Mouse (Mus musculus) cerebellum, adult 9-10 months (tissue): ENCODE data around the gene Gapdhs.
"Not testable (repeated sequence)": the region's sequence is repeated elsewhere in the genome, so short reads cannot be mapped to it uniquely, and the experiment has no call there.

Experiments used
- DNase-seq: peaks from one replicate; pipeline ENCODE4 v3.0.0; 2022

Gapdhs gene

DNA sequence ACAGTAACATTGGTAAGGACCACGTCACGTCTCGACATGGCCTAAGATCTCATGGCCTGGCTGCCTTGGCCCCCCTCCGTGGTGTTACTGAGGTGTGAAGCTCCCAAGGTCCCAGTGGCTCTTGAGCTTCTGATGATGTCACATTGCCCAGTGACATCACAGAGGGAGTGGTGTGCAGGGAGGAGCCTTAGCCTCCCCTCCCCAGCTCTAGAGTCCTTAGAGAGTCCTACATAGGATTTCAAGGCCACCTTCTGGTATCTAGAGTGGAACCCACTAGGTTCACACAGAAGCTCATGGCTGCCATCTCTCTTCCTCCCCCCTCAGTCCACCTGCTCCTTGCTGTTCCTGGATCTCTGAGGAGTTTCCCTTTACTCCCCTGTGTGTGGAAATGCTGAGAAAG is at the start of gene Gapdhs:
Gene Gapdhs, minus strand, starts transcription at position 65 of the 400 bp plus-strand sequence.
- not testable (repeated sequence) for DNase-seq

- DNase-seq: no peak
These were observed 48.4 kb upstream of the Gapdhs start for GRCm38 (mm10) chr7:30791921-30792320.

DNA sequence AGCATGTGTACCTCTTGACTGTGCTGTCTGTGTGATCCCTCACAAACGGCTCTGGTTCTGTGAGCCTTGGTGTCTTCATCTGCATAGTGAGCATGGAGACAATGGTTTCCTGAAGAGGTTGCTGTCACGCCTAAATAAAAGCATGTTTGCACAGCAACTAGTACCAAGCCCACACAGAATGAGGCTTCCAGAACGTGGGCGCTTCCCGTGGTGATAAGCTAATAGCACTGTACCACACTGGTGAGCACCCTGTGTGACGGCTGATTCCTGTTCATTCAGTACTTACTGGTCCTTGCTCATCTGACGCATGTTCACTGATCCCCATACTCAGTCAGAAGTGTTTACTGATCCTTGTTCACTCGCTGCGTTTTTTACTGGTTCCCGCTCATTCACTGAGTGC is 46.7 kb upstream of the Gapdhs start:
- no peak for DNase-seq

GRCm38 (mm10) chr7:30787377-30788022 is 44.0 kb upstream of the Gapdhs start, which contains the start of gene Krtdap:
Gene Krtdap, plus strand, starts transcription at chr7:30787896.
- no peak for DNase-seq

DNA sequence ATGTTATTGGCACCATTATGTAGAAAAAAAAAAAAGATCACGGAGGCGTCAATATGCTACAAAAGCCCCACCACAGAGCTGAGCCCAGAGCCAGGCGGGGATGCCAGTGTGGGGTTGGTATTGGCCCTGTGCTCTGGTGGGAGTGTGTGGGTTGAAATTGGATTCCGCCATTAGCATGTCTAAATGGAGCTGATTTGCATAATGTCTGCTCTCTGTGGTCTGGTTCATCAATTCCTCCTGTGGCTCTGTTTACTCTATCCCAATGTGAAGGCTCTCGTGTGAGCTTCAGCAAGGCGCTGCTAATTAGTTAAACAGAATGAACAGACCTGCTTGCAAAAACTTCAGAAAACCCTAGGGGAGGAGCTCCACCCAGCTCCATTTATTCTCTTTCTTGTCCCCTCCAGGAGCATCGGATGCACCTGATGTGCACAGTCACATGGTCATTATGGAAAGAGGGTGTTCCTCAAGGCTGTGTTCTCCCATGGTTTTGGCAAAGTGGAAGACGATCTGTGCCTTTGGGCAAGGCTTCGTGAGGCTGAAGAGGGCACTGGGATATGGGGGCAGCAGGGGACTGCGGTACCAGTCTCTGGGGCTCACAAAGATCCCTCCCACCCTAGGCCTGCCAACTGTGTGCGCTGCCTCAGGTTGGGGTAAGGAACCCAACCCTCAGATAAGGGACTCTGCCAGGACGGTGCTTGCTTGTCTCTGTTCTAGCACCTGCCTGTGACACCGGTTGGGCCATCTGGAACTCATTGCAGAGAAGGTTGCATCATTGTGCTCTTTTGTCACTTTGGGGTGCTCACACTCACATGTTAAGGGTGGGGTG is 42.5 kb upstream of the Gapdhs start:
- no peak for DNase-seq

DNA sequence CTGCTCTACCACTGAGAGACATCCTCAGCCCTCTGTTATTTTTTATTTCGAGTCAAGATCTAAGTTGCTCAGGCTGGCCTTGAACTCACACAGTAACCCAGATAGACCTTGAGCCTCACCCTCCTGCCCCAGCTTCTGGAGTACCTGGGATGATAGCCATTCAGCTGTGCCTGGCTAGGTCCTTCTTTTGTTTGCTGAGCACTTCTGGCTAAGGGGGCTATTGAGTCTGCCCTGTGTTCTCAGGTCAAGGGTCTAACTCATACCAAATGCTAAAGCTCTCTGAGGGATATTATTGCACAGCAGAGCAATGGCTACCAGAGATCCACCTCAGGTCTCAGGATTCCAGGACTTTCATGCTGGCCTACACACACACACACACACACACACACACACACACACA is 41.7 kb upstream of the Gapdhs start:
- DNase-seq: no peak

DNA sequence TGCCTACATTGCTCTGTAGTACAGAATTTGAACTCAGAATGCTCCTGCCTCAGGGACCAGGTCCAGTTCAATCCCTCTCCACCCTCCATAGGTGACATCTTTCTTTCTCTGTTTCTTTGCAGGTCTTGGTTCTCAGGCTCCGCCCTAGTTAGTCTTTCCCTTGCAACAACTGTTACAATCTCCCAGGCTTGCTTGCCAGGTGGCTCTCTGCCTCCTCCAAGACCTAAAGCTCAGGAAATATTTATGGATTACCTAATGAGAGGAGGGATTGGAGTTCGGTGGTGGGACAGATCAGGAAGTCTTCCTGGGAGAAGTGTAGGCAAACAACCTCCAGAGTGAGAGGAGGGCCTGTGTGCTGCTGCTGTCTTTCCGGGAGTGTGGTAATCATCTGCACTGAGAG is 39.2 kb upstream of the Gapdhs start:
- DNase-seq: no peak

GRCm38 (mm10) chr7:30781792-30782191 is 38.3 kb upstream of the Gapdhs start:
- no peak for DNase-seq

GRCm38 (mm10) chr7:30777911-30778310 is 34.4 kb upstream of the Gapdhs start:
- no peak for DNase-seq

DNA sequence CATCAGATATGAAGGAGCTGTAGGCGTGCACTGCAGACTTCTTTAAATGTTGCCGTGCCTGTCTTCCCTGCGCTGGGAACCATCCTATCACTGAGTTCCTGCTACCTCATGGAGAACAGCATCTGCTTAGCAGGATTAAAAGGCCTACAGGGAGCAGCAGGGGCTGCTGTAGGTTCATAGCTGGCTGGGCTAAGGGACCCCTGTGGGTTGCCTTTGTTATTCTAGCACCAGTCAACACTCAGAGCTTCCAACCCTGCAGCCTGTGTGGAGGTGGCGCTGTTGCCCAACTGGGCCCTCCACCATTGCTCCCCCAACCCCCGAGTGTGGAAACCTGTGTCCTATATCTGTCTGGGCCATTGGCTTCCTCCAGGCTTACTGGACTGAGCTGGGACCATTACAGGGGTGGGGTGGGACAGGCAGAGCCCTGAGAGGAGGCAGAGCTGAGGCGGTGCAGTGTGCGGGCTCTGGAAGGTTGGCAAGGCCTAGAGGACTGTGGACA is 33.6 kb upstream of the Gapdhs start:
- DNase-seq: no peak

GRCm38 (mm10) chr7:30776104-30776503 is 32.6 kb upstream of the Gapdhs start:
- no peak for DNase-seq

- DNase-seq: no peak
These were observed 25.8 kb upstream of the Gapdhs start for GRCm38 (mm10) chr7:30769236-30769635.

DNA sequence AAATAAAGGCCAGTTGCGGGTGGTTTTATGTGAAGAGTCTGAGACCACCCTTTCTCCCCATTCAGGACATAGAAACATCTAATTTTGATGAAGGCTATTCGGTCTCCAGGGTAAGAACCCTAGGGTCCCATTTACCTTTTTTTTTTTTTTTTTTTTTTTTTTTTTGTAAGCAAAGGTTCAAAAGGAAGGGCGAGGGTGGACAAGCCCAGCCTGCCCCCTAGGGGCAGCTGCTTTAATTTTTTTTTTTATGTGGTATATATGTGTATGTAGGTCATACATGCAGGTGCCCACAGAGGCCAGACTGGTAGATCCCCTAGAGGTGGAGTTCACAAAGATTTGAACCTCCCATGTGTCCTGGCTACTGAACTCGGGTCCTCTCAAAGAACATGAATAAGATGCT is 22.9 kb upstream of the Gapdhs start:
- no peak for DNase-seq

- DNase-seq: no peak
These were observed 21.7 kb upstream of the Gapdhs start for GRCm38 (mm10) chr7:30765173-30765572.

DNA sequence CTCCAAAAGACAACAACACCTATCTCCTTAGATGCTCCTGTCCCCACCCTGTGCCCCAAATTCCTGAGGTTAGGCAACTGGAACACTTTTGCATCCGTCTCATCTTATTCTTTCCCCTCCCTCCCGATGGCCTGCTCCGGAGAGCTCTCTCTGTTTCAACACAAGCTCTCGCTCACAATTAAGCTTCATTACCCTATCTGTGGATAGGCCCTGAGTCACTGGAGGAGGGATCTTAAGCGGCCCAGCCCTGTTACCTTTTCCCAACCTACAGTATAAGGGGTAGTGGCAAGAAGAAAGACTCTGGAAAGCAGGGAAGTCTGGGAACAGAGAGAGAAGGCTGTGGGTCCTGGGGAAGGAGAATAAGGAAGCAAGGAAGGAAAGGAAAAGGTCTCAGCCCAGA is 20.0 kb upstream of the Gapdhs start, which contains the start of gene Dmkn:
Gene Dmkn, plus strand, starts transcription at position 301 of the 400 bp plus-strand sequence.
- no peak for DNase-seq

DNA sequence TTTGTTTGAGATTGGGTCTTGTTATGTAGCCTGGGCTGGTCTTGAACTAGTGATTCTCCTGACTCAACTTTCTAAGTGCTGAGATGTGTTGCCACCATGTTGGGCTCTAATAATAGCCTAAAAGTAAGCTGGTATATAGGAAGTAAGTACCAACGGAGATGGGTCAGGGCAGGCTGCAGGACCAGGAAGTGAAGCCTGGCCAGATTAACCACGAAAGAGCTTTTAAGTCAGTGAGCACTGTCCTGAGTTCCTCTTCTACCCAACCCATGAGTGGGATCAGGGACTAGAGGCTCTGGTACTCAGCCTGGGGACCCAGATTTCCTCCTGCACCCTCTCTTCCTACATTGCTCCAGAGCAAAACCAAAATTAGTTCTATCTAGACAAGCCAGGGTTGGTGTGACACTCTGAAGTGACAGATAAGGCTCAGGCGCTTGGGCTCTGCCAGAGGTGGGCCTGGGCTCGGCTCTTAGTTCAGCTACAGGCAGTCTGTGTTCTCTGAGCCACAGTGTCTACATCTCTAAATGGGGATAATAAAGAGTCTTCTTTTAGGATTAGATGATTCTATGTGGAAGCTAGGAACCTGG is 18.4 kb upstream of the Gapdhs start:
- no peak for DNase-seq

DNA sequence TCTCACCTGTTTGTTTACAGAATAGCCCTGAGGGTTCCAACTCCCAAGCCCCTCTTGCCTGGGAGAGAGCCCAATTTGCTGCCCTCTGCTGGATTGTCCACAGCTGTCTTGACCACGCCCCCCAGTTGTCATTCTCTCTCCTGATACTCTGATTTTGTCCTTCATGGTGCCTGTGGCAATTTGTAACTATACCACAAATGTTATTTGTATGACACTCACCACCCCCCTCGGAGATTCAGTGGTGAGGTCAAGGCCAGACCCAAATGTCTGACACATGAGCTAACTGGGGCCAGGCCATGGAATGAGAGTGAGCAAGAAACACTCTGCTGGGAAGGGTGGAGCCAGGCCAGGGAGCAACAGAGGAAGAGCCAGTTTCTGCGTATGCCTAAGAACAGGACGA is 15.4 kb upstream of the Gapdhs start:
- DNase-seq: no peak

- no peak for DNase-seq
These were observed 13.5 kb upstream of the Gapdhs start for GRCm38 (mm10) chr7:30757001-30757400.

GRCm38 (mm10) chr7:30751086-30751669 is 7.7 kb upstream of the Gapdhs start, which contains the start of gene Sbsn:
Gene Sbsn, plus strand, starts transcription at chr7:30751471.
- DNase-seq: no peak

GRCm38 (mm10) chr7:30749824-30750606 is 6.5 kb upstream of the Gapdhs start:
- no peak for DNase-seq

DNA sequence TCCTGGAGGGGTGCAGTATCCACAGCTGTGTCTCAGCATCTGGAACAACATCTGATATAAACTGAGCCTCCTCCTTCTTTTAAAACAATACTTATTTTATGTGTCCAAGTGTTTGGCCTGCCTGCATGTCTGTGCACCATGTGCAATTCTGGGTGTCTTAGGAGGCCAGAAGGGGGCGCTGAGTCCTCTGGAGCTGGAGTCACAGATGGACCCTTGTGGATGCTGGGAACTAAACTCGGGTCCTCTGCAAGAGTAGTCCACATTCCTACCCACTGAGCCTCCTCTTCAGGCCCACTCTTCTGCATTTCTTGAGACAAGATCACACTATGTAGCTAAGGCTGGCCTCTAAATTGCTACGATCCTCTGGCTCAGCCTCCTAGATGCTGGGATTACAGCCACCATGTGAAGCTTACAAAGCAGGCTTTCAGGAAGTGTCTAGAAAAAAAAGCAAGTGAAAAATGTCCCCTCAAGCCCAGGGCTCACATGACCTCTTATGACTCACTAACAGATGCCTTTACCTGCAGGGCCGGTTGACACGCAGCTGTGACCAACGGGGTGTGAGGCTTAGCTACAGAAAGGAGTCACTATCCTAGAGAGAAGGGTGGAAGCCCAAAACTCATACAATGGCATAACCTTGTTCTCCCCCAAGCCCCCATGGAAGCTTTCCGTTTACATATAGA is 4.2 kb upstream of the Gapdhs start:
- no peak for DNase-seq
